Mouse (Mus musculus) lung, adult 18-20 months (tissue): ENCODE results near the gene Rab40c.

Experiments
- DNase-seq, 2 experiments: peaks; one replicate each; pipeline ENCODE4 v3.0.0; 2022; ENCODE audit warnings: mixed read lengths in 2 of 2

The Rab40c gene

GRCm38 (mm10) chr17:25945517-25946155, 26.1 kb upstream of the Rab40c start:
- no peak for DNase-seq

- no peak for DNase-seq
Observed at GRCm38 (mm10) chr17:25944366-25945163, 25.0 kb upstream of the Rab40c start, which contains the start of the genes Pigq and Nhlrc4. Gene Pigq (minus strand): TSS chr17:25944936. Gene Nhlrc4 (minus strand): TSS chr17:25944961.

GRCm38 (mm10) chr17:25943769-25944168, 24.2 kb upstream of the Rab40c start:
- DNase-seq, result no peak

- no peak for DNase-seq
Observed at GRCm38 (mm10) chr17:25943221-25943620, 23.7 kb upstream of the Rab40c start.

GRCm38 (mm10) chr17:25942597-25943151, 23.1 kb upstream of the Rab40c start:
- no peak for DNase-seq

- peak; percentile 70 to 72 for DNase-seq
Observed at GRCm38 (mm10) chr17:25941511-25942241, 22.1 kb upstream of the Rab40c start.

- no peak for DNase-seq
Observed at GRCm38 (mm10) chr17:25934526-25934925, 15.0 kb upstream of the Rab40c start.

- DNase-seq, result no peak
Observed at GRCm38 (mm10) chr17:25925348-25925747, 5.8 kb upstream of the Rab40c start.

- no peak for DNase-seq
Observed at GRCm38 (mm10) chr17:25922120-25922519, 2.6 kb upstream of the Rab40c start.

- DNase-seq, result peak; percentile 100
Observed at GRCm38 (mm10) chr17:25919786-25920642, 487 bp upstream of the Rab40c start.

GRCm38 (mm10) chr17:25918037-25918750, 1.3 kb downstream of the Rab40c start:
- no peak for DNase-seq

GRCm38 (mm10) chr17:25916931-25917647, 2.4 kb downstream of the Rab40c start:
- no peak for DNase-seq

GRCm38 (mm10) chr17:25914295-25914694, 5.2 kb downstream of the Rab40c start:
- no peak for DNase-seq

GRCm38 (mm10) chr17:25913877-25914275, 5.7 kb downstream of the Rab40c start:
- DNase-seq, result peak; percentile 27 to 28

- peak; percentile 70 to 76 for DNase-seq
Observed at GRCm38 (mm10) chr17:25913186-25913876, 6.2 kb downstream of the Rab40c start.

- peak; percentile 47 to 65 for DNase-seq
Observed at GRCm38 (mm10) chr17:25911816-25912215, 7.7 kb downstream of the Rab40c start.

GRCm38 (mm10) chr17:25907640-25908039, 11.9 kb downstream of the Rab40c start:
- no peak for DNase-seq

- no peak for DNase-seq
Observed at GRCm38 (mm10) chr17:25903061-25903460, 16.5 kb downstream of the Rab40c start.

- no peak for DNase-seq
Observed at GRCm38 (mm10) chr17:25900193-25900592, 19.3 kb downstream of the Rab40c start.

GRCm38 (mm10) chr17:25895891-25896290, 23.6 kb downstream of the Rab40c start:
- no peak for DNase-seq
